Mouse (Mus musculus) megakaryocyte, adult 5-6 weeks (primary cell): ENCODE results near the gene Pla2r1. TPM values are rescaled to one million over a fixed set of nuclear protein-coding genes. Genes with fewer than 3 reads are reported as not detected.

Experiments used
- ATAC-seq: 2 replicates; pipeline ENCODE4 v1.8.0; 2016; ENCODE audit warnings: mild to moderate bottlenecking, inconsistent platforms; ENCODE audit not compliant: poor library complexity, severe bottlenecking
- total RNA-seq, 2 experiments: library from RNA; stranded (forward) in 1 of 2; stranded (reverse) in 1 of 2; fragments of 153-499, 151-499 nt in 1 of 2; fragments of 221-1000, 200-1000 nt in 1 of 2; gene quantifications; 2 replicates each; pipeline versions ENCODE4 v1.2.3 to v1.2.4; 2015 to 2017

The Pla2r1 gene
- total RNA-seq (2015) (not detected in 2 replicates), total RNA-seq (2017) (not detected in 2 replicates)

- ATAC-seq: peak; percentile 67
Measured at GRCm38 (mm10) chr2:60552902-60553682, at the start of gene Pla2r1. TSS of gene Pla2r1 (minus strand) at chr2:60553308.

GRCm38 (mm10) chr2:60601326-60601725 is 48.2 kb upstream of the Pla2r1 start:
- no peak for ATAC-seq

GRCm38 (mm10) chr2:60600863-60601262 is 47.8 kb upstream of the Pla2r1 start:
- ATAC-seq: no peak

- no peak for ATAC-seq
Measured at GRCm38 (mm10) chr2:60583416-60583815, 30.3 kb upstream of the Pla2r1 start.

- no peak for ATAC-seq
Measured at GRCm38 (mm10) chr2:60554561-60554960, 1.5 kb upstream of the Pla2r1 start.

- ATAC-seq: peak; percentile 32; the same call in 1 of the 2 replicates
Measured at GRCm38 (mm10) chr2:60552177-60552901, 769 bp downstream of the Pla2r1 start.

GRCm38 (mm10) chr2:60551673-60552072 is 1.4 kb downstream of the Pla2r1 start:
- no peak for ATAC-seq

- no peak for ATAC-seq
Measured at GRCm38 (mm10) chr2:60550521-60550920, 2.6 kb downstream of the Pla2r1 start.

- no peak for ATAC-seq
Measured at GRCm38 (mm10) chr2:60549851-60550250, 3.3 kb downstream of the Pla2r1 start.

- ATAC-seq: no peak
Measured at GRCm38 (mm10) chr2:60546082-60546481, 7.0 kb downstream of the Pla2r1 start.

- ATAC-seq: no peak
Measured at GRCm38 (mm10) chr2:60544006-60544405, 9.1 kb downstream of the Pla2r1 start.

GRCm38 (mm10) chr2:60541745-60542144 is 11.4 kb downstream of the Pla2r1 start:
- no peak for ATAC-seq

GRCm38 (mm10) chr2:60540346-60540745 is 12.8 kb downstream of the Pla2r1 start:
- no peak for ATAC-seq

GRCm38 (mm10) chr2:60538710-60539109 is 14.4 kb downstream of the Pla2r1 start:
- ATAC-seq: no peak

- no peak for ATAC-seq
Measured at GRCm38 (mm10) chr2:60538274-60538673, 14.8 kb downstream of the Pla2r1 start.

- ATAC-seq: no peak
Measured at GRCm38 (mm10) chr2:60534755-60535154, 18.4 kb downstream of the Pla2r1 start.

- ATAC-seq: no peak
Measured at GRCm38 (mm10) chr2:60533026-60533425, 20.1 kb downstream of the Pla2r1 start.

- ATAC-seq: no peak
Measured at GRCm38 (mm10) chr2:60532495-60532894, 20.6 kb downstream of the Pla2r1 start.

- ATAC-seq: no peak
Measured at GRCm38 (mm10) chr2:60515817-60516216, 37.3 kb downstream of the Pla2r1 start.

GRCm38 (mm10) chr2:60514863-60515262 is 38.2 kb downstream of the Pla2r1 start:
- no peak for ATAC-seq

GRCm38 (mm10) chr2:60510718-60511117 is 42.4 kb downstream of the Pla2r1 start:
- ATAC-seq: no peak

GRCm38 (mm10) chr2:60505145-60505544 is 48.0 kb downstream of the Pla2r1 start:
- peak; percentile 35; the same call in 1 of the 2 replicates for ATAC-seq
